Mouse (Mus musculus) MEL (cell line): ENCODE results near the gene Lasp1. TPM values are rescaled to one million over a fixed set of nuclear protein-coding genes. Genes with fewer than 3 reads are reported as not detected.

Source experiments
- DNase-seq: peaks from one replicate; pipeline ENCODE4 v3.0.0; 2011; ENCODE audit warnings: low read depth, low spot score
- H3K27ac ChIP-seq: 2 replicates; pipeline ENCODE4 v1.5.1; 2012; ENCODE audit warnings: low read depth, mild to moderate bottlenecking, control low read depth, low read length, moderate library complexity; ENCODE audit not compliant: control insufficient read depth
- H3K27me3 ChIP-seq, 2 experiments: fragments of 150-350 bp in 1 of 2; sonication (generic) in 1 of 2; 2 replicates each; pipeline ENCODE4 v1.6.1; 2012; ENCODE audit warnings: low read length in 2 of 2, mild to moderate bottlenecking in 2 of 2, improper control_type of control experiment in 1 of 2, moderate library complexity in 1 of 2; ENCODE audit not compliant: insufficient read depth in 2 of 2, control insufficient read depth in 1 of 2
- H3K36me3 ChIP-seq, 2 experiments: 2 replicates each; pipeline ENCODE4 v1.6.1; 2012 to 2014; ENCODE audit warnings: low read length in 2 of 2, improper control_type of control experiment in 1 of 2, inconsistent platforms in 1 of 2, mild to moderate bottlenecking in 1 of 2; ENCODE audit not compliant: insufficient read depth in 2 of 2, control insufficient read depth in 1 of 2
- H3K4me1 ChIP-seq, 2 experiments: fragments of 150-350 bp in 1 of 2; sonication (generic) in 1 of 2; 2 replicates each; pipeline ENCODE4 v1.6.1; 2012; ENCODE audit warnings: low read length in 2 of 2, improper control_type of control experiment in 1 of 2, mild to moderate bottlenecking in 1 of 2; ENCODE audit not compliant: insufficient read depth in 2 of 2, control insufficient read depth in 1 of 2
- H3K4me3 ChIP-seq, 2 experiments: fragments of 150-350 bp in 1 of 2; sonication (generic) in 1 of 2; 2 replicates each; pipeline ENCODE4 v1.5.1; 2012; ENCODE audit warnings: low read depth in 2 of 2, low read length in 2 of 2, mild to moderate bottlenecking in 2 of 2, moderate library complexity in 2 of 2, control low read depth in 1 of 2, improper control_type of control experiment in 1 of 2; ENCODE audit not compliant: control insufficient read depth in 1 of 2, insufficient read depth in 1 of 2
- H3K79me2 ChIP-seq: 2 replicates; pipeline ENCODE4 v1.6.1; 2012; ENCODE audit warnings: mild to moderate bottlenecking, low read length, moderate library complexity; ENCODE audit not compliant: control insufficient read depth, poor library complexity, insufficient read depth
- H3K9ac ChIP-seq: 2 replicates; pipeline ENCODE4 v1.6.1; 2012; ENCODE audit warnings: low read depth, mild to moderate bottlenecking, control low read depth, low read length, moderate library complexity; ENCODE audit not compliant: control insufficient read depth, poor library complexity, severe bottlenecking
- H3K9me3 ChIP-seq: fragments of 150-350 bp; sonication (generic); replicated peaks from 2 replicates; pipeline ENCODE4 v1.6.1; 2012; ENCODE audit warnings: mild to moderate bottlenecking, low read length, improper control_type of control experiment, moderate library complexity; ENCODE audit not compliant: insufficient read depth
- BHLHE40 ChIP-seq: IDR thresholded peaks from 2 replicates; pipeline ENCODE4 v1.6.1; 2012; ENCODE audit warnings: low read depth, mild to moderate bottlenecking, inconsistent platforms, low read length, improper control_type of control experiment, borderline replicate concordance
- CHD1 ChIP-seq: IDR thresholded peaks from 2 replicates; pipeline ENCODE4 v1.6.1; 2012; ENCODE audit warnings: low read depth, mild to moderate bottlenecking, inconsistent platforms, low read length, improper control_type of control experiment
- CHD2 ChIP-seq: IDR thresholded peaks from 2 replicates; pipeline ENCODE4 v1.6.1; 2011; ENCODE audit warnings: low read length, improper control_type of control experiment
- CTCF ChIP-seq, 3 experiments: IDR thresholded peaks in 2 of 3; conservative IDR thresholded peaks in 1 of 3; 2 replicates each; pipeline ENCODE4 v1.5.1; 2011 to 2012; ENCODE audit warnings: low read length in 3 of 3, low read depth in 2 of 3, mild to moderate bottlenecking in 2 of 3, improper control_type of control experiment in 1 of 3, inconsistent platforms in 1 of 3, mixed read lengths in 1 of 3, moderate library complexity in 1 of 3; ENCODE audit not compliant: control insufficient read depth in 1 of 3, insufficient read depth in 1 of 3, poor library complexity in 1 of 3, severe bottlenecking in 1 of 3
- E2F4 ChIP-seq: IDR thresholded peaks from 2 replicates; pipeline ENCODE4 v1.6.1; 2011; ENCODE audit warnings: low read depth, low read length, improper control_type of control experiment, borderline replicate concordance
- ELF1 ChIP-seq: IDR thresholded peaks from 2 replicates; pipeline ENCODE4 v1.6.1; 2014; ENCODE audit warnings: low read depth, mild to moderate bottlenecking, inconsistent platforms, low read length, improper control_type of control experiment, moderate library complexity
- EP300 ChIP-seq, 2 experiments: IDR thresholded peaks; 2 replicates each; pipeline ENCODE4 v1.6.1; 2011; ENCODE audit warnings: improper control_type of control experiment in 2 of 2, low read length in 2 of 2, low read depth in 1 of 2, mild to moderate bottlenecking in 1 of 2
- ETS1 ChIP-seq: IDR thresholded peaks from 2 replicates; pipeline ENCODE4 v1.6.1; 2012; ENCODE audit warnings: low read depth, mild to moderate bottlenecking, inconsistent platforms, low read length, improper control_type of control experiment, moderate library complexity
- GABPA ChIP-seq: IDR thresholded peaks from 2 replicates; pipeline ENCODE4 v1.6.1; 2012; ENCODE audit warnings: low read depth, mild to moderate bottlenecking, inconsistent platforms, low read length, improper control_type of control experiment, moderate library complexity
- GATA1 ChIP-seq: IDR thresholded peaks from 2 replicates; pipeline ENCODE4 v1.6.1; 2011; ENCODE audit warnings: low read depth, low read length, improper control_type of control experiment
- JUND ChIP-seq: IDR thresholded peaks from 2 replicates; pipeline ENCODE4 v1.6.1; 2011; ENCODE audit warnings: low read depth, mild to moderate bottlenecking, improper control_type of control experiment, low read length
- KAT2A ChIP-seq: conservative IDR thresholded peaks from 2 replicates; pipeline ENCODE4 v1.6.1; 2012; ENCODE audit warnings: low read depth, low read length, improper control_type of control experiment, inconsistent platforms
- MAFK ChIP-seq: IDR thresholded peaks from 2 replicates; pipeline ENCODE4 v1.6.1; 2011; ENCODE audit warnings: low read depth, mild to moderate bottlenecking, low read length, improper control_type of control experiment, borderline replicate concordance
- MAX ChIP-seq: IDR thresholded peaks from 2 replicates; pipeline ENCODE4 v1.6.1; 2011; ENCODE audit warnings: low read length, improper control_type of control experiment
- MAZ ChIP-seq: IDR thresholded peaks from 2 replicates; pipeline ENCODE4 v1.6.1; 2012; ENCODE audit warnings: low read depth, mild to moderate bottlenecking, inconsistent platforms, low read length, improper control_type of control experiment
- MEF2A ChIP-seq: IDR thresholded peaks from 2 replicates; pipeline ENCODE4 v1.6.1; 2014; ENCODE audit warnings: low read depth, mild to moderate bottlenecking, inconsistent platforms, low read length, improper control_type of control experiment; ENCODE audit not compliant: poor library complexity, insufficient replicate concordance, severe bottlenecking; ENCODE audit errors: extremely low read depth
- MXI1 ChIP-seq: IDR thresholded peaks from 2 replicates; pipeline ENCODE4 v1.6.1; 2011; ENCODE audit warnings: mild to moderate bottlenecking, low read depth, low read length, improper control_type of control experiment
- MYB ChIP-seq: IDR thresholded peaks from 2 replicates; pipeline ENCODE4 v1.6.1; 2011; ENCODE audit warnings: mild to moderate bottlenecking, low read depth, low read length, improper control_type of control experiment
- MYC ChIP-seq: IDR thresholded peaks from 2 replicates; pipeline ENCODE4 v1.6.1; 2011; ENCODE audit warnings: low read depth, mild to moderate bottlenecking, low read length, improper control_type of control experiment, moderate library complexity
- NELFE ChIP-seq: IDR thresholded peaks from 2 replicates; pipeline ENCODE4 v1.6.1; 2011; ENCODE audit warnings: low read depth, low read length, improper control_type of control experiment
- NRF1 ChIP-seq: IDR thresholded peaks from 2 replicates; pipeline ENCODE4 v1.6.1; 2014; ENCODE audit warnings: low read depth, mild to moderate bottlenecking, inconsistent platforms, low read length, improper control_type of control experiment, moderate library complexity; ENCODE audit not compliant: poor library complexity, insufficient read depth, severe bottlenecking
- POLR2A ChIP-seq, 2 experiments: IDR thresholded peaks; 2 replicates each; pipeline ENCODE4 v1.6.1; 2011 to 2012; ENCODE audit warnings: low read length in 2 of 2, mild to moderate bottlenecking in 2 of 2, control low read depth in 1 of 2, improper control_type of control experiment in 1 of 2, low read depth in 1 of 2, moderate library complexity in 1 of 2; ENCODE audit not compliant: control insufficient read depth in 1 of 2, insufficient read depth in 1 of 2, poor library complexity in 1 of 2
- POLR2AphosphoS2 ChIP-seq: IDR thresholded peaks from 2 replicates; pipeline ENCODE4 v1.6.1; 2011; ENCODE audit warnings: low read length, improper control_type of control experiment
- POLR2AphosphoS5 ChIP-seq: IDR thresholded peaks from 2 replicates; pipeline ENCODE4 v1.6.1; 2012; ENCODE audit warnings: low read depth, borderline replicate concordance, mild to moderate bottlenecking, inconsistent platforms, low read length, moderate library complexity, mixed read lengths
- RAD21 ChIP-seq: IDR thresholded peaks from 2 replicates; pipeline ENCODE4 v1.6.1; 2011; ENCODE audit warnings: mild to moderate bottlenecking, low read depth, low read length, improper control_type of control experiment
- RCOR1 ChIP-seq: IDR thresholded peaks from 2 replicates; pipeline ENCODE4 v1.6.1; 2012; ENCODE audit warnings: low read depth, mild to moderate bottlenecking, inconsistent platforms, low read length, improper control_type of control experiment
- SIN3A ChIP-seq: IDR thresholded peaks from 2 replicates; pipeline ENCODE4 v1.6.1; 2012; ENCODE audit warnings: low read length, improper control_type of control experiment, inconsistent platforms
- TAL1 ChIP-seq: IDR thresholded peaks from 2 replicates; pipeline ENCODE4 v1.6.1; 2012; ENCODE audit warnings: mild to moderate bottlenecking, inconsistent platforms, low read length, moderate library complexity, mixed read lengths
- TBP ChIP-seq: IDR thresholded peaks from 2 replicates; pipeline ENCODE4 v1.8.0; 2011; ENCODE audit warnings: low read depth, low read length, improper control_type of control experiment
- TCF12 ChIP-seq: IDR thresholded peaks from 2 replicates; pipeline ENCODE4 v1.6.1; 2014; ENCODE audit warnings: low read depth, mild to moderate bottlenecking, inconsistent platforms, low read length, improper control_type of control experiment, moderate library complexity
- UBTF ChIP-seq: IDR thresholded peaks from 2 replicates; pipeline ENCODE4 v1.6.1; 2012; ENCODE audit warnings: low read depth, mild to moderate bottlenecking, inconsistent platforms, low read length, improper control_type of control experiment, moderate library complexity, borderline replicate concordance; ENCODE audit not compliant: insufficient read depth
- USF1 ChIP-seq: IDR thresholded peaks from 2 replicates; pipeline ENCODE4 v1.6.1; 2014; ENCODE audit warnings: low read depth, mild to moderate bottlenecking, inconsistent platforms, low read length, improper control_type of control experiment, moderate library complexity
- USF2 ChIP-seq, 2 experiments: IDR thresholded peaks; 2 replicates each; pipeline ENCODE4 v1.6.1; 2011 to 2012; ENCODE audit warnings: improper control_type of control experiment in 2 of 2, low read length in 2 of 2, borderline replicate concordance in 1 of 2, inconsistent platforms in 1 of 2, low read depth in 1 of 2, mild to moderate bottlenecking in 1 of 2; ENCODE audit not compliant: insufficient read depth in 1 of 2
- ZKSCAN1 ChIP-seq: IDR thresholded peaks from 2 replicates; pipeline ENCODE4 v1.6.1; 2012; ENCODE audit warnings: low read depth, mild to moderate bottlenecking, inconsistent platforms, low read length, improper control_type of control experiment, moderate library complexity
- ZMIZ1 ChIP-seq: IDR thresholded peaks from 2 replicates; pipeline ENCODE4 v1.6.1; 2012; ENCODE audit warnings: low read depth, mild to moderate bottlenecking, inconsistent platforms, low read length, improper control_type of control experiment, moderate library complexity
- ZNF384 ChIP-seq: IDR thresholded peaks from 2 replicates; pipeline ENCODE4 v1.6.1; 2012; ENCODE audit warnings: low read depth, mild to moderate bottlenecking, inconsistent platforms, low read length, improper control_type of control experiment
- polyA plus RNA-seq, 2 experiments: library from polyadenylated mRNA; stranded (reverse) in 1 of 2; unstranded in 1 of 2; fragments of >175 nt in 1 of 2; fragments of >200 nt in 1 of 2; gene quantifications; 2 replicates each; pipeline versions ENCODE4 v1.2.1 to v1.2.4; 2012; ENCODE audit warnings: low replicate concordance in 2 of 2, low read depth in 1 of 2; ENCODE audit not compliant: insufficient read length in 2 of 2, insufficient read depth in 1 of 2, missing spikeins in 1 of 2
- total RNA-seq: library from RNA; depleted of rRNA; stranded (reverse); fragments of 300-350 nt; gene quantifications from 2 replicates; pipeline ENCODE4 v1.2.3, GENCODE M21; 2012

Lasp1 gene
- total and polyA plus RNA-seq, 3 experiments, result 13.3 to 38.7 TPM; not detected in 1

DNA sequence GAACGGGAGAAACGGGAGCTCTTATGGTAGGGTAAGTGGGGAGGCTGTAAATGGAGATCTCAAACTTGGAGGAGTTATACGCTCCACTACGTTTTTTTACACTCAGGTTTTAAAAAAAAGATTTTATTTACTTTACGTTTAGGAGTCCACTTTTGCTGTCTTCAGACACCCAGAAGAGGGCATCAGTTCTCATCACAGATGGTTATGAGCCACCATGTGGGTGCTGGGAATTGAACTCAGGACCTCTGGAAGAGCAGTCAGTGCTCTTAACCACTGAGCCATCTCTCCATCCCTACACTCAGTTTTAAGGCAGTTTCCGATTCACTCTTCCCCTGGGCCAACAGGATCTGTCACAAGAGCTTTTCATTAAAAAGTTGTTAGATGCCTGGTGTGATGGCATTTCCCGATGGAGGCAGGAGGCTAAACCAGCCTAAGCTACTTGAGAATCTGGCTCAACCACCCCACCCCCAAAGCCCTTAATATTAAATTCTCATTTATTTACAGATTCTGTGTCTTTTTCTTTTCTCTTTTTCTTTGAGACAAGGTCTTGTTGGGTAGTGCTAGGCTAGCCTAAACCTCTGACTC lies 85.9 kb downstream of the Lasp1 start:
- no peak for DNase-seq
- Histone ChIP-seq H3K27ac (peak overlapping the region; percentile 56), H3K4me1 (peaks cover 0 to 11% of the 10 kb centered on the region in 2 experiments; a peak in 2 of 4 replicates), H3K79me2 (peaks cover 1% of the 10 kb centered on the region; the same call in 1 of the 2 replicates), H3K9ac (peak overlapping the region; percentile 58), H3K9me3 (no peaks in the 10 kb centered on the region), H3K36me3 (peaks cover 0 to 8% of the 10 kb centered on the region in 2 experiments; a peak in 2 of 4 replicates), H3K27me3 (no peaks in the 10 kb centered on the region), H3K4me3 (peak overlapping the region; percentile 75 to 79)
- peak; percentile 79 for TF ChIP-seq MYC
- peak; percentile 96 for TF ChIP-seq NELFE
- no peak; the same call in 1 of the 2 replicates for TF ChIP-seq MXI1
- TF ChIP-seq MAZ, result 0 out of 2 replicates have a peak, but pooled peaks have one; percentile 37
- TF ChIP-seq ELF1, result no peak
- TF ChIP-seq MYB, result no peak
- 0 out of 2 replicates have a peak, but pooled peaks have one; percentile 4 for TF ChIP-seq ZNF384
- no peak for TF ChIP-seq MEF2A
- 0 out of 2 replicates have a peak, but pooled peaks have one; percentile 89 for TF ChIP-seq POLR2AphosphoS2
- no peak for TF ChIP-seq RCOR1
- TF ChIP-seq BHLHE40, result no peak; the same call in 1 of the 2 replicates
- no peak for TF ChIP-seq ZMIZ1
- TF ChIP-seq JUND, result no peak
- no peak for TF ChIP-seq POLR2AphosphoS5
- TF ChIP-seq GATA1, result no peak
- no peak for TF ChIP-seq CHD2
- no peak for TF ChIP-seq MAX
- no peak for TF ChIP-seq UBTF
- TF ChIP-seq SIN3A, result peak; percentile 79
- TF ChIP-seq TAL1, result no peak
- peak in 1 of 3 experiments; percentile 9; a peak in 1 of 6 replicates for TF ChIP-seq CTCF (IDR thresholded peaks at IDR 0.05 in 2 of 3, conservative IDR thresholded peaks at IDR 0.05 in 1 of 3; ENCODE audit: control insufficient read depth in 1 of 3, insufficient read depth in 1 of 3, low read depth in 2 of 3, low read length in 3 of 3, poor library complexity in 1 of 3, severe bottlenecking in 1 of 3)
- TF ChIP-seq E2F4, result no peak
- TF ChIP-seq GABPA, result no peak
- 0 out of 2 replicates have a peak, but pooled peaks have one; percentile 49 for TF ChIP-seq CHD1
- TF ChIP-seq USF1, result no peak
- TF ChIP-seq ZKSCAN1, result no peak
- TF ChIP-seq RAD21, result no peak
- TF ChIP-seq NRF1, result no peak
- peak in 1 of 2 experiments; percentile 18; a peak in 2 of 4 replicates for TF ChIP-seq POLR2A (IDR thresholded peaks at IDR 0.05; ENCODE audit: control insufficient read depth in 1 of 2, insufficient read depth in 1 of 2, low read depth in 1 of 2, low read length in 2 of 2, poor library complexity in 1 of 2)
- TF ChIP-seq TCF12, result peak; percentile 60; the same call in 1 of the 2 replicates
- no peak for TF ChIP-seq EP300 (IDR thresholded peaks at IDR 0.05; ENCODE audit: low read depth in 1 of 2, low read length in 2 of 2)
- TF ChIP-seq ETS1, result no peak
- TF ChIP-seq TBP, result peak; percentile 93
- no peak for TF ChIP-seq USF2 (IDR thresholded peaks at IDR 0.05; ENCODE audit: borderline replicate concordance in 1 of 2, insufficient read depth in 1 of 2, low read depth in 1 of 2, low read length in 2 of 2)
- TF ChIP-seq MAFK, result no peak
- no peak for TF ChIP-seq KAT2A
